Mouse (Mus musculus): Measurements from ENCODE around the gene Adgrv1. TPM values are rescaled to one million over a fixed set of nuclear protein-coding genes. Genes with fewer than 3 reads are reported as not detected.

Adgrv1 gene
- polyA plus RNA-seq, 1 experiment from 2014 or later = 9.8 TPM

GRCm38 (mm10) chr13:81144434-81144833 is 488.5 kb downstream of the Adgrv1 start:
- Histone ChIP-seq H3K27me3 (replicated peaks) (no peaks in the 10 kb centered on the region), H3K4me2 (no peak overlapping the region), H3K27ac (replicated peaks) (no peak overlapping the region), H3K9ac (replicated peaks) (no peak overlapping the region), H3K4me1 (no peaks in the 10 kb centered on the region), H3K36me3 (no peaks in the 10 kb centered on the region), H3K4me3 (replicated peaks) (no peak overlapping the region), H3K9me3 (replicated peaks) (no peaks in the 10 kb centered on the region)
- 74% methylated on average over 1 of the region's 1 CpGs for WGBS
- ATAC-seq (ENCODE audit: low FRiP score) = no peak

GRCm38 (mm10) chr13:81142268-81142884 is 490.6 kb downstream of the Adgrv1 start:
- 70% methylated on average over 6 of the region's 6 CpGs for WGBS
- Histone ChIP-seq H3K4me2 (no peak overlapping the region), H3K36me3 (no peaks in the 10 kb centered on the region), H3K9me3 (replicated peaks) (no peaks in the 10 kb centered on the region), H3K27me3 (replicated peaks) (no peaks in the 10 kb centered on the region), H3K9ac (replicated peaks) (no peak overlapping the region), H3K27ac (replicated peaks) (no peak overlapping the region), H3K4me1 (no peaks in the 10 kb centered on the region), H3K4me3 (replicated peaks) (no peak overlapping the region)
- no peak for ATAC-seq (ENCODE audit: low FRiP score)

GRCm38 (mm10) chr13:81136652-81137422 is 496.1 kb downstream of the Adgrv1 start:
- H3K9ac ChIP-seq (replicated peaks) = no peak overlapping the region
- H3K9me3 ChIP-seq (replicated peaks) = no peaks in the 10 kb centered on the region
- no peak overlapping the region for H3K4me3 ChIP-seq (replicated peaks)
- H3K4me1 ChIP-seq = peaks cover 6% of the 10 kb centered on the region; the same call in 1 of the 2 replicates
- no peak overlapping the region for H3K27ac ChIP-seq (replicated peaks)
- no peak; the same call in 1 of the 2 replicates for ATAC-seq (ENCODE audit: low FRiP score)
- 69% methylated on average over 11 of the region's 11 CpGs for WGBS
- H3K36me3 ChIP-seq = no peaks in the 10 kb centered on the region
- H3K27me3 ChIP-seq (replicated peaks) = no peaks in the 10 kb centered on the region
- H3K4me2 ChIP-seq = no peak overlapping the region

- 71% methylated on average over 10 of the region's 10 CpGs for WGBS
- no peaks in the 10 kb centered on the region for H3K36me3 ChIP-seq
- H3K4me3 ChIP-seq (replicated peaks) = no peak overlapping the region
- no peaks in the 10 kb centered on the region for H3K9me3 ChIP-seq (replicated peaks)
- ATAC-seq (ENCODE audit: low FRiP score) = no peak
- H3K9ac ChIP-seq (replicated peaks) = no peak overlapping the region
- H3K4me1 ChIP-seq = peaks cover 7% of the 10 kb centered on the region; the same call in 1 of the 2 replicates
- H3K4me2 ChIP-seq = no peak overlapping the region
- H3K27ac ChIP-seq (replicated peaks) = no peak overlapping the region
- H3K27me3 ChIP-seq (replicated peaks) = no peaks in the 10 kb centered on the region
Measured at GRCm38 (mm10) chr13:81135953-81136352, 497.0 kb downstream of the Adgrv1 start.

GRCm38 (mm10) chr13:81134412-81134811 is 498.5 kb downstream of the Adgrv1 start:
- no peak overlapping the region for H3K27ac ChIP-seq (replicated peaks)
- H3K36me3 ChIP-seq = no peaks in the 10 kb centered on the region
- H3K27me3 ChIP-seq (replicated peaks) = no peaks in the 10 kb centered on the region
- H3K4me1 ChIP-seq = peaks cover 7% of the 10 kb centered on the region; the same call in 1 of the 2 replicates
- no peak for ATAC-seq (ENCODE audit: low FRiP score)
- no peaks in the 10 kb centered on the region for H3K9me3 ChIP-seq (replicated peaks)
- no peak overlapping the region for H3K4me3 ChIP-seq (replicated peaks)
- H3K4me2 ChIP-seq = no peak overlapping the region
- no peak overlapping the region for H3K9ac ChIP-seq (replicated peaks)

GRCm38 (mm10) chr13:81133336-81133735 is 499.6 kb downstream of the Adgrv1 start:
- no peak for ATAC-seq (ENCODE audit: low FRiP score)
- no peak overlapping the region for H3K9ac ChIP-seq (replicated peaks)
- no peak overlapping the region for H3K27ac ChIP-seq (replicated peaks)
- H3K27me3 ChIP-seq (replicated peaks) = no peaks in the 10 kb centered on the region
- H3K4me1 ChIP-seq = peaks cover 7% of the 10 kb centered on the region; the same call in 1 of the 2 replicates
- H3K36me3 ChIP-seq = no peaks in the 10 kb centered on the region
- no peak overlapping the region for H3K4me2 ChIP-seq
- no peaks in the 10 kb centered on the region for H3K9me3 ChIP-seq (replicated peaks)
- WGBS = 56% methylated on average over 4 of the region's 4 CpGs
- H3K4me3 ChIP-seq (replicated peaks) = no peak overlapping the region

- 56% methylated on average over 5 of the region's 5 CpGs for WGBS
- no peaks in the 10 kb centered on the region for H3K9me3 ChIP-seq (replicated peaks)
- H3K9ac ChIP-seq (replicated peaks) = no peak overlapping the region
- no peak overlapping the region for H3K4me2 ChIP-seq
- no peak overlapping the region for H3K27ac ChIP-seq (replicated peaks)
- H3K4me1 ChIP-seq = peaks cover 7% of the 10 kb centered on the region; the same call in 1 of the 2 replicates
- no peaks in the 10 kb centered on the region for H3K27me3 ChIP-seq (replicated peaks)
- no peaks in the 10 kb centered on the region for H3K36me3 ChIP-seq
- no peak overlapping the region for H3K4me3 ChIP-seq (replicated peaks)
- no peak for ATAC-seq (ENCODE audit: low FRiP score)
Measured at GRCm38 (mm10) chr13:81132691-81133090, 500.3 kb downstream of the Adgrv1 start.

- Histone ChIP-seq H3K27ac (replicated peaks) (no peak overlapping the region), H3K27me3 (replicated peaks) (no peaks in the 10 kb centered on the region), H3K4me1 (peaks cover 7% of the 10 kb centered on the region; the same call in 1 of the 2 replicates), H3K4me2 (no peak overlapping the region), H3K9me3 (replicated peaks) (no peaks in the 10 kb centered on the region), H3K36me3 (no peaks in the 10 kb centered on the region), H3K4me3 (replicated peaks) (no peak overlapping the region), H3K9ac (replicated peaks) (no peak overlapping the region)
- ATAC-seq (ENCODE audit: low FRiP score) = no peak
- 29% methylated on average over 6 of the region's 6 CpGs for WGBS
Measured at GRCm38 (mm10) chr13:81131860-81132259, 501.1 kb downstream of the Adgrv1 start.

GRCm38 (mm10) chr13:81130742-81131524 is 502.0 kb downstream of the Adgrv1 start:
- Histone ChIP-seq H3K27me3 (replicated peaks) (no peaks in the 10 kb centered on the region), H3K4me2 (no peak overlapping the region), H3K9ac (replicated peaks) (no peak overlapping the region), H3K36me3 (no peaks in the 10 kb centered on the region), H3K4me1 (peaks cover 7% of the 10 kb centered on the region; the same call in 1 of the 2 replicates), H3K27ac (replicated peaks) (no peak overlapping the region), H3K9me3 (replicated peaks) (no peaks in the 10 kb centered on the region), H3K4me3 (replicated peaks) (no peak overlapping the region)
- 85% methylated on average over 4 of the region's 4 CpGs for WGBS
- ATAC-seq (ENCODE audit: low FRiP score) = no peak

- WGBS = 87% methylated on average over 4 of the region's 4 CpGs
- no peaks in the 10 kb centered on the region for H3K27me3 ChIP-seq (replicated peaks)
- no peak for ATAC-seq (ENCODE audit: low FRiP score)
Measured at GRCm38 (mm10) chr13:81125846-81126245, 507.1 kb downstream of the Adgrv1 start.

GRCm38 (mm10) chr13:81122238-81122637 is 510.7 kb downstream of the Adgrv1 start:
- no peaks in the 10 kb centered on the region for H3K36me3 ChIP-seq
- no peak overlapping the region for H3K27ac ChIP-seq (replicated peaks)
- H3K4me3 ChIP-seq (replicated peaks) = no peak overlapping the region
- no peaks in the 10 kb centered on the region for H3K27me3 ChIP-seq (replicated peaks)
- WGBS = 89% methylated on average over 2 of the region's 2 CpGs
- H3K9ac ChIP-seq (replicated peaks) = no peak overlapping the region
- no peaks in the 10 kb centered on the region for H3K4me1 ChIP-seq
- no peak for ATAC-seq (ENCODE audit: low FRiP score)
- no peak overlapping the region for H3K4me2 ChIP-seq
- H3K9me3 ChIP-seq (replicated peaks) = no peaks in the 10 kb centered on the region

More at GRCm38 (mm10) chr13:81125846-81126245, 507.1 kb downstream of the Adgrv1 start:
- no peak overlapping the region for H3K4me3 ChIP-seq (replicated peaks)
- no peak overlapping the region for H3K4me2 ChIP-seq
- no peak overlapping the region for H3K27ac ChIP-seq (replicated peaks)
- H3K4me1 ChIP-seq = no peaks in the 10 kb centered on the region
- no peaks in the 10 kb centered on the region for H3K9me3 ChIP-seq (replicated peaks)
- H3K9ac ChIP-seq (replicated peaks) = no peak overlapping the region
- no peaks in the 10 kb centered on the region for H3K36me3 ChIP-seq
